Mouse (Mus musculus) activated CD4-positive, CD25-positive, alpha-beta regulatory T cell (primary cell): Measurements from ENCODE around the gene Tmem131l. TPM values are rescaled to one million over a fixed set of nuclear protein-coding genes. Genes with fewer than 3 reads are reported as not detected.

Experiments
- polyA plus RNA-seq, 2 experiments: library from polyadenylated mRNA; unstranded; fragments of 100-300 nt; shearing (Covaris generic); gene quantifications; one replicate each; pipeline ENCODE4 v1.2.1; 2017

The Tmem131l gene
- 10 to 100 TPM; 58.0 to 65.9 TPM for polyA plus RNA-seq

GRCm38 (mm10) chr3:84039646-84040475 lies at the start of gene Tmem131l:
Tmem131l (minus strand) TSS chr3:84040175.

Other genes with a start within 250 kb of the Tmem131l start
- gene Tlr2, start 198.4 kb downstream of the Tmem131l start, polyA plus RNA-seq, result 1 to 10 TPM; 5.0 to 5.8 TPM
- gene Mnd1, start 115.6 kb upstream of the Tmem131l start, polyA plus RNA-seq, result 1 to 10 TPM; 1.5 to 2.1 TPM
- not detected for gene Gm6525, start 133.9 kb upstream of the Tmem131l start, polyA plus RNA-seq